Mouse (Mus musculus): Measurements from ENCODE around the gene Cx3cl1. TPM values are rescaled to one million over a fixed set of nuclear protein-coding genes. Genes with fewer than 3 reads are reported as not detected.

The Cx3cl1 gene
- polyA plus RNA-seq, 1 experiment from 2014 or later: 9.3 TPM

DNA sequence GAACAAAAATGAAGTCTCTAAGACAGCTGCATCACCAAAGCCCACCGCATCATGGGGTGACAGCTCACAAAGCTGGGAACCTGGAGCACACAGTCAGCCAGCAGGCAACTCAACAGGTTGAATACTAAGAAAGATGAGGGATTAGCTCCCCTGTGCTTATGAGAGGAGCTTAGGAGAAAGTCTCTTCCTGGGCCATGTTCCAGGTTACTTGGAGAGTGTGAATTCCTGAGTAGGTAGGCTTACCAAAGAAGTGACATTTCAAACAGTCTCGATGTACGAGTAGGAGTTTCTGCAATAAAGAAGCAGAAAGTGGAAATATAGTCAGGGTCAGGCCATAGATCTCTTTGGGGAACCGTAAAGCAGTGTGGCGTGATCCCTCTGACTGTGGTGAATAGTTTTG lies 27.3 kb upstream of the Cx3cl1 start:
- no peaks in the 10 kb centered on the region for H3K4me1 ChIP-seq (replicated peaks; ENCODE audit: control insufficient read depth, insufficient read depth, low read length)
- H3K36me3 ChIP-seq (ENCODE audit: control insufficient read depth, insufficient read depth, low read length): no peaks in the 10 kb centered on the region
- H3K9me3 ChIP-seq (ENCODE audit: control insufficient read depth, low read length): peaks cover 2% of the 10 kb centered on the region; the same call in 1 of the 2 replicates
- WGBS: 83% methylated on average over 5 of the region's 5 CpGs
- no peaks in the 10 kb centered on the region for H3K27me3 ChIP-seq (ENCODE audit: control insufficient read depth, insufficient read depth, low read depth, low read length)
- no peak overlapping the region for H3K4me2 ChIP-seq (ENCODE audit: low read depth, low read length)
- H3K9ac ChIP-seq (ENCODE audit: low read length): no peak overlapping the region
- no peak overlapping the region for H3K4me3 ChIP-seq (ENCODE audit: low read length)
- no peak for ATAC-seq (ENCODE audit: low read depth)
- H3K27ac ChIP-seq (ENCODE audit: low read length): no peak overlapping the region

DNA sequence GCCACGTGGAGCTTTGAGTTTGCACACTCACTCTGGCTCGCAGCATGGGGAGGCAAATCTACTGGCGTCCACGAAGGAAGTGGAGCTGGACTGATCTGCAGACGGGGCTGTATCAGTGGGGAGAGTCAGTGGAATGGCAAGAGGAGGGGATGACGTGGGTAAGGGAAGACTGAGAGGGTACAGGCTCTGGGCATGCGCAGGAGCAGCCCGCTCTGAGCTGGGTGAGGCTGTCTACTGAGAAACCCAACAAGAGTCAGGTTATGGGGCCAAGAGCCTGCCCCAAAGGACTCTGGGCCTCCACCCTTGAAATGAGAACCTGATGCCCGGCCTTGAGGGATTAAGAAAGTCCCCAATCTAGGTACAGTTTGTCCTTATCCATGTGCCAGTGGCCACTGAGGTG lies 26.8 kb upstream of the Cx3cl1 start:
- no peaks in the 10 kb centered on the region for H3K4me1 ChIP-seq (replicated peaks; ENCODE audit: control insufficient read depth, insufficient read depth, low read length)
- H3K27me3 ChIP-seq (ENCODE audit: control insufficient read depth, insufficient read depth, low read depth, low read length): no peaks in the 10 kb centered on the region
- 75% methylated on average over 9 of the region's 9 CpGs for WGBS
- H3K9me3 ChIP-seq (ENCODE audit: control insufficient read depth, low read length): peaks cover 2% of the 10 kb centered on the region; the same call in 1 of the 2 replicates
- H3K36me3 ChIP-seq (ENCODE audit: control insufficient read depth, insufficient read depth, low read length): no peaks in the 10 kb centered on the region
- H3K4me2 ChIP-seq (ENCODE audit: low read depth, low read length): no peak overlapping the region
- H3K9ac ChIP-seq (ENCODE audit: low read length): no peak overlapping the region
- H3K27ac ChIP-seq (ENCODE audit: low read length): no peak overlapping the region
- no peak overlapping the region for H3K4me3 ChIP-seq (ENCODE audit: low read length)
- ATAC-seq (ENCODE audit: low read depth): no peak

DNA sequence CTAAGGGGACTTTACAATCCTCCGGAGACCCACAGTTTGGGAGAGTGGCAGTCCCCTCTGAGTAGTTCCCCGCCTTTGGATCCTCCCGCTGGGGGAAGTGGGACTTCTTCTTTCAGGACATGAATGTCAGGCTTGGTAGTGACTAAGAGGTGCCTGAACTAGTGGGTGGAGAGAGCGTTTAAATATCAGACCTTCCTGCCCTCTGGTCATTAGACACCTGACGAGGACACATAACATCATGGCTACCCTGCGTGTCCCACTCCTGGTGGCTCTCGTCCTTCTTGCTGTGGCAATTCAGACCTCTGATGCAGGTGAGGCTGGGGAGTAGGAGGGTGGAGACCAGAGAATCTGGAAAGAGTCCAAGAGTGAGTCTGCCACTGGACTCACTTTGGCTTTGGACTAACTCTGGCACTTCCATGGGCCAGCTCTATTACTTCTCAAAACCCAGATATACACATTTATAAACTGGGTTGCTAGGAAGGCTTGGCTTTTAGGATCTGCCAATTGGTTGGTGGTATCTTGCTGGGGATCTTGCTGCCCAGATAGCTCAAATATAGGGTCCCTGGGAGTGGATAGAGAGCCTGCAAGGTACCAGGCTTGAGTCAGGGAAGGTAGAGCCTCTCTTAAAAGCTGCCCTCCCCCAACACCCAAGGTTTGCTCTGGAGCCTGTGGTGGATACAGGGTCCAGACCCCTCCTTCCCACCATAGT lies 26.2 kb upstream of the Cx3cl1 start, which contains the start of gene Ccl22:
TSS of gene Ccl22 (plus strand) at position 115 of the 709 bp plus-strand sequence.
- Histone ChIP-seq H3K9me3 (ENCODE audit: control insufficient read depth, low read length) (peaks cover under 1% of the 10 kb centered on the region; the same call in 1 of the 2 replicates), H3K27me3 (ENCODE audit: control insufficient read depth, insufficient read depth, low read depth, low read length) (no peaks in the 10 kb centered on the region), H3K4me2 (ENCODE audit: low read depth, low read length) (no peak within 1 kb of the TSS), H3K36me3 (ENCODE audit: control insufficient read depth, insufficient read depth, low read length) (no peaks in the 10 kb centered on the region), H3K4me3 (ENCODE audit: low read length) (no peak within 1 kb of the TSS), H3K27ac (ENCODE audit: low read length) (no peak within 1 kb of the TSS), H3K9ac (ENCODE audit: low read length) (no peak within 1 kb of the TSS), H3K4me1 (replicated peaks; ENCODE audit: control insufficient read depth, insufficient read depth, low read length) (no peaks in the 10 kb centered on the region)
- 81% methylated on average over 7 of the region's 7 CpGs for WGBS
- ATAC-seq (ENCODE audit: low read depth): no peak

DNA sequence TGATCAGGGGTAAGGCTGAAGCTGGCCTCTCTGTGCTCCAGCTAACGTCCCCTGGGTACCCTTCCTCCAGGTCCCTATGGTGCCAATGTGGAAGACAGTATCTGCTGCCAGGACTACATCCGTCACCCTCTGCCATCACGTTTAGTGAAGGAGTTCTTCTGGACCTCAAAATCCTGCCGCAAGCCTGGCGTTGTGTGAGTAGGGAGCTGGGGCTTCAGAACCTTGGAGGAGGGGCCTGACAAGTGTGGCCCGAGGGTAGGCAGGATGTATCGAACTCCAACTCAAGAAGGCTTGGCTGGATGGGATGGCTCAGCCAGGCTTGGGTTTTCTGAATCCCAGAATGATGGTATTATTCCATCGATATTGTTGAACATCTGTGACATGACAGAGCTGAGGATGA lies 25.0 kb upstream of the Cx3cl1 start:
- no peak for ATAC-seq (ENCODE audit: low read depth)
- no peak overlapping the region for H3K9ac ChIP-seq (ENCODE audit: low read length)
- no peaks in the 10 kb centered on the region for H3K4me1 ChIP-seq (replicated peaks; ENCODE audit: control insufficient read depth, insufficient read depth, low read length)
- H3K27me3 ChIP-seq (ENCODE audit: control insufficient read depth, insufficient read depth, low read depth, low read length): no peaks in the 10 kb centered on the region
- H3K9me3 ChIP-seq (ENCODE audit: control insufficient read depth, low read length): no peaks in the 10 kb centered on the region
- H3K4me3 ChIP-seq (ENCODE audit: low read length): no peak overlapping the region
- H3K36me3 ChIP-seq (ENCODE audit: control insufficient read depth, insufficient read depth, low read length): no peaks in the 10 kb centered on the region
- H3K4me2 ChIP-seq (ENCODE audit: low read depth, low read length): no peak overlapping the region
- H3K27ac ChIP-seq (ENCODE audit: low read length): no peak overlapping the region
- WGBS: 73% methylated on average over 8 of the region's 8 CpGs

DNA sequence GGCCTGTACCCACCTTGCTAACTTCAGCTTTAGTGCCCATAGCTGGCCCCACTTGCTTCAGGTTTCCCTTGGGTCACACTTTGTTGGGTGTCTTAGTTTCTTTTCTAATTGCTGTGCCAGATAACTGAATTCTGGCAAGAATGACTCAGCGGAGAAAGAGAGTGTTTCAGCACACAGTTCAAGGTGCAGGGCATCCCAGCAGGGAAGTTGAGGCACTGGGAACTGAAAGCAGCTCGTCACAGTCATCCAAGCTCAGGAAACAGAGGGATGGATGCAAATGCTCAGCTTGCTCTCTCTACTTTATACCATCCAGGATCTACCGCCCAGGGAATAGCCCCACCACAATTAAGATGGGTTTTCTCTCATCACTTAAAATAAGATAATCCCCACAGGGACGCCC lies 23.4 kb upstream of the Cx3cl1 start:
- H3K9me3 ChIP-seq (ENCODE audit: control insufficient read depth, low read length): no peaks in the 10 kb centered on the region
- H3K9ac ChIP-seq (ENCODE audit: low read length): no peak overlapping the region
- H3K27ac ChIP-seq (ENCODE audit: low read length): no peak overlapping the region
- no peak for ATAC-seq (ENCODE audit: low read depth)
- H3K4me3 ChIP-seq (ENCODE audit: low read length): no peak overlapping the region
- 60% methylated on average over 4 of the region's 4 CpGs for WGBS
- H3K4me2 ChIP-seq (ENCODE audit: low read depth, low read length): no peak overlapping the region
- H3K27me3 ChIP-seq (ENCODE audit: control insufficient read depth, insufficient read depth, low read depth, low read length): no peaks in the 10 kb centered on the region
- no peaks in the 10 kb centered on the region for H3K36me3 ChIP-seq (ENCODE audit: control insufficient read depth, insufficient read depth, low read length)
- H3K4me1 ChIP-seq (replicated peaks; ENCODE audit: control insufficient read depth, insufficient read depth, low read length): no peaks in the 10 kb centered on the region

DNA sequence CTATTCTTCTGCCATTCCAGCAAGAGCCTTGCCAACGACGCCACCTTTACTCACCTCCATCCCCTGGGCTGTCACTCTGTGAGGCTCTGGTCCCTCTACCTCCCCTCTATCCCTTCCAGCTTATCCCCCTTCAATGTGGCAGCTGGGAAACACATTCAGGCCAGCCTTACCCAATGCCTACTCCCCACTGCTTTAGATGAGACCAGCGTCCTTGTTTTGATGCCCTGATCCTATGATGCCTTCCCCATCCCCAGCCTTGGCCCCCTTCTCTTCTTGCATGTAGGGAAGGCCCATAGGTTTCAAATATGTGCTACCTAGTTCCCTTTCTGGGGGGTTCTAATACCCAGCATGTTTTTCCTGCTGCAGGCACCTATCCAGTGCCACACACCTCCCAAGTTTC lies 21.9 kb upstream of the Cx3cl1 start:
- H3K4me3 ChIP-seq (ENCODE audit: low read length): no peak overlapping the region
- H3K27me3 ChIP-seq (ENCODE audit: control insufficient read depth, insufficient read depth, low read depth, low read length): no peaks in the 10 kb centered on the region
- no peak overlapping the region for H3K27ac ChIP-seq (ENCODE audit: low read length)
- H3K4me2 ChIP-seq (ENCODE audit: low read depth, low read length): no peak overlapping the region
- ATAC-seq (ENCODE audit: low read depth): no peak
- no peaks in the 10 kb centered on the region for H3K36me3 ChIP-seq (ENCODE audit: control insufficient read depth, insufficient read depth, low read length)
- H3K9ac ChIP-seq (ENCODE audit: low read length): no peak overlapping the region
- WGBS: 78% methylated on average over 3 of the region's 3 CpGs
- H3K4me1 ChIP-seq (replicated peaks; ENCODE audit: control insufficient read depth, insufficient read depth, low read length): no peaks in the 10 kb centered on the region
- no peaks in the 10 kb centered on the region for H3K9me3 ChIP-seq (ENCODE audit: control insufficient read depth, low read length)

DNA sequence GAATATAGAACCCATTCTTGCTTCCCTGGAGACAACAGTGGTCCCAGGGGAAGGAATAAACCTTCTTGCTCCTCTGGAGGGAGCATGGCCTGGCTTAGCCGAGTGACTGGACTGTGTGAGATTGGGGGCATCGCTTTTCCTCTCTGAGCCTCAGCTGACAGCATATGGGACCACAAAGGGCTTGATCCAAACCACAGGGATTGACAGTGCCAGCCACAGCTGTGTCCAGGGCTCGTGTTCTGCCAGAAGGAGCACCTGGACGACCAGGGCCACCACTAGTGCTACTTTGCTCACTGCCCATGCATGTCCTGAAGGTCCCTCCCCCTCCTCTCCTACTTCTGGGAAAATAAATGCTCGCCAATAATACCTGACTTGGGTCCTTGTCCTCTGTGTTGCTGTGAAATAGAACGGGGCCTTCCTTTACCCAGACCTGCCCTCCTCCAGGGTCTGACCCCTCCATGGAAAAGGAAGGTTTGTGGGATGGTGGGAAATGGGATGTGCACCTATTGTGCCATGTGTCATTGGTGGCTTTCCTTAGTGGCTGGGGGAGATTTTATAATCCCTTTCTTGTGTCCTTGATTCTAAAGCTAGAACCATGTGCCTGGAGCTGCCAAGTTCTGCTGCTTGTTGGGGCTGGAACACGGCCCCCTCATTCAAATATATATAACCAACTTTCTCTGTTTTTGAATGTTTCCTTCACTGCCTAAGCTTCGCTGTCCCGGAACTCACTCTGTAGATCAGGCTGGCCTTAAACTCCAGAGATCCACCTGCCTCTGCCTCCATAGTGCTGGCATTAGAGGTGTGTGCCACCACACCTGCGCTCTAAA lies 20.6 kb upstream of the Cx3cl1 start:
- H3K27me3 ChIP-seq (ENCODE audit: control insufficient read depth, insufficient read depth, low read depth, low read length): no peaks in the 10 kb centered on the region
- H3K4me2 ChIP-seq (ENCODE audit: low read depth, low read length): no peak overlapping the region
- no peaks in the 10 kb centered on the region for H3K4me1 ChIP-seq (replicated peaks; ENCODE audit: control insufficient read depth, insufficient read depth, low read length)
- 75% methylated on average over 10 of the region's 10 CpGs for WGBS
- no peak overlapping the region for H3K27ac ChIP-seq (ENCODE audit: low read length)
- H3K9me3 ChIP-seq (ENCODE audit: control insufficient read depth, low read length): no peaks in the 10 kb centered on the region
- H3K9ac ChIP-seq (ENCODE audit: low read length): no peak overlapping the region
- H3K4me3 ChIP-seq (ENCODE audit: low read length): no peak overlapping the region
- H3K36me3 ChIP-seq (ENCODE audit: control insufficient read depth, insufficient read depth, low read length): no peaks in the 10 kb centered on the region
- ATAC-seq (ENCODE audit: low read depth): no peak

DNA sequence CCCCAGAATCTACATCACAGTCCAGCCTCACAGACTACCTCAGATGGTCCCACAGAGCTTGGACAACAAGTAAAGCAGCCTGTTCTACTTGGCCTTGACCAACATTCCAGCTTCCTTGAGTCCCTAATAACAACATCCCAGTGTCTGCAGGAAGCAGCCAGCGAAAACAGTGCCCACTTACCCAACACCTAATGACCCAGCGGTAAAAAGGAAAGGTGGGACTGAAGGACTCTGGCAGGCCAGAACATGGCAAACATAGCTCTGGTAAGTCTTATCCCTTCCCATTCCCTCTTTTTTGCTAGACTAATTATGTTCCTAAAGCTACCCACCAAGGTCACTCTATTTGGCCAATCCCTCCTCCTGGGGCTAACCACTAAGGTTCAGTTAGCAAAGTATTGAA lies 17.8 kb upstream of the Cx3cl1 start:
- Histone ChIP-seq H3K4me3 (ENCODE audit: low read length) (no peak overlapping the region), H3K36me3 (ENCODE audit: control insufficient read depth, insufficient read depth, low read length) (no peaks in the 10 kb centered on the region), H3K4me1 (replicated peaks; ENCODE audit: control insufficient read depth, insufficient read depth, low read length) (no peaks in the 10 kb centered on the region), H3K9me3 (ENCODE audit: control insufficient read depth, low read length) (no peaks in the 10 kb centered on the region), H3K27me3 (ENCODE audit: control insufficient read depth, insufficient read depth, low read depth, low read length) (no peaks in the 10 kb centered on the region), H3K27ac (ENCODE audit: low read length) (no peak overlapping the region), H3K9ac (ENCODE audit: low read length) (no peak overlapping the region), H3K4me2 (ENCODE audit: low read depth, low read length) (no peak overlapping the region)
- WGBS: 92% methylated on average over 2 of the region's 2 CpGs
- ATAC-seq (ENCODE audit: low read depth): no peak

DNA sequence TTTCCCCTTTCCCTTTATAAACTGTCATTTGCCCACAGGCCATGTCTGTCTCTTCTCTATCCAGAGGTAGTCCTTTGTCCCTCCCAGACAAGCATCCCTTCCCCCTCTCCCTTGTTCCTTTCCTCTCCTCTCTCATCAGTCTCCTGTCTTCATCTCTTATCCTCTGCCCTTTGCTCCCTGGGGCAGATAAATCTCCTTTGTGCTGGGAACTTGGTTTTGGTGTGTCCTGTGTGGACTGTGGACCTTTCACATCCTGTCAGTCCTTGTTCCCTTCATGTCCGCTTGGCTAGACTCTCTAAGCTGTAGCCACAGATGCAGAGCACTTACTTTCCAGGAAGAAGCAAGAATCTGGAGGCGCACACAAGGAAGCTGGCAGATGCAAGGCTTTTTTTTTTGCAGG lies 17.3 kb upstream of the Cx3cl1 start:
- Histone ChIP-seq H3K9ac (ENCODE audit: low read length) (no peak overlapping the region), H3K4me1 (replicated peaks; ENCODE audit: control insufficient read depth, insufficient read depth, low read length) (no peaks in the 10 kb centered on the region), H3K4me3 (ENCODE audit: low read length) (no peak overlapping the region), H3K4me2 (ENCODE audit: low read depth, low read length) (no peak overlapping the region), H3K27me3 (ENCODE audit: control insufficient read depth, insufficient read depth, low read depth, low read length) (no peaks in the 10 kb centered on the region), H3K36me3 (ENCODE audit: control insufficient read depth, insufficient read depth, low read length) (no peaks in the 10 kb centered on the region), H3K9me3 (ENCODE audit: control insufficient read depth, low read length) (no peaks in the 10 kb centered on the region), H3K27ac (ENCODE audit: low read length) (no peak overlapping the region)
- no peak for ATAC-seq (ENCODE audit: low read depth)
- WGBS: 70% methylated on average over 2 of the region's 2 CpGs
